Mouse (Mus musculus) ES-Bruce4 (cell line): ENCODE measurements at regions not wholly inside any gene's neighbourhood (a gene's known extent, or its start where the extent isn't known, plus 50 kb on each side); places are given as distances from the start of the nearest gene placed in this dataset.

ENCODE experiments used
- CTCF ChIP-seq: IDR thresholded peaks from one replicate; pipeline ENCODE4 v1.8.1; 2011; ENCODE audit warnings: low read depth, low read length
- EP300 ChIP-seq: IDR thresholded peaks from 2 replicates; pipeline ENCODE4 v1.6.1; 2011; ENCODE audit warnings: low read depth, low read length; ENCODE audit not compliant: insufficient read depth
- POLR2A ChIP-seq: IDR thresholded peaks from one replicate; pipeline ENCODE4 v1.8.1; 2011; ENCODE audit warnings: low read length; ENCODE audit not compliant: insufficient read depth

- no peak for TF ChIP-seq CTCF
- TF ChIP-seq POLR2A: no peak
- TF ChIP-seq EP300: no peak
These were observed 237.9 kb upstream of the Gm5148 start for GRCm38 (mm10) chr3:37962043-37962810.
